In the genomic region with DNA sequence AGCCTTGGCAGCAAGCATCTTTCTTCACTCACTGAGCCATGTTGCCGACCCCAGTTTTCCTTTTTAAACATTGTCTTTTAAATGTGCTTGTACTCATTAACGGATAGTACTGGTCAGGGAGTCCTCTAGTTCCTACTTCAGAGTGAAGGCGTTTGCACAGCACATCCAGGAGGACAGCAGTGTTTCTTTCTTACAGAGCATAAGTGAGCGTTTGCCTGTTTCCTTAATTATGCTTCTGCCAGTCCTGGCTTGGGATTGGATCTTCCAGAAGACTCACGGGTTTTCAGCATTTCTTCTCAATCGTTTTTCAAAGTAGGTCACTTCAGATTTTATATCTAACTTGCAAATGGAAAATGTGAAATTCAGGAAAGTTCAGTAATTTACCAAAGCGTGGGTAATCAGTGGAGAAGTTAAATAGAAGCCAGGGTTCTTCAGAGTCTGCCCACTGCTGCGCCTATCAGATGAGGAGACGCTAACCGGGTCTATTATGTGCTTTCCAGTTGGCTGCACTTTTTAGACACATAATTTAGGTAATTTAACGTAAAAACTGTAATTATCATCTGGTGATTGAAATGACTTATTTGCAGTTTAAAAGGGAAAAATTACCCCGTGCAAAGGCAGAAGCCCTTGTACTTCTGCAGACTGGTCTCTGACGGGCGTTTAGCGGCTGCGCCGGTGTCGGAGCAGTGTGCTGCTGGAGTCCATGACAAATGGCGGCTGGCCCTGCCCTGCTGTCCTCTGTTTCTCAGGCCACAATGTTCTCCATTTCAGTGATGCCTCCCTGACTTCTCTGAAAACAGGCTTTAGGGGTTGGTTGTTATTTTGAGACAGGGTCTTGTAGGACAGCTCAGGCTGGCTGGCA, we compare ENCODE assay signal across 22 mouse cellular contexts. TPM values are rescaled to one million over a fixed set of nuclear protein-coding genes. Genes with fewer than 3 reads are reported as not detected.
DNase-seq lines count a peak whose midpoint lies in the region; ATAC-seq and TF ChIP-seq lines count a peak whose summit lies in the region.
"Had no signal": no experiment of that assay in that cellular context is flagged by ENCODE, and none has a peak within 500 bp of the region (broad histone marks: within the 10 kb centered on the region; RNA-seq: fewer than 3 reads in every experiment).

No protein-coding gene starts in this region.

- no peaks in the 10 kb centered on the region for H3K9me3 ChIP-seq in forebrain, embryonic 12.5 days
- H3K9me3 ChIP-seq: embryonic facial prominence, embryonic 13.5 days; hindbrain, embryonic 13.5 days; limb, embryonic 12.5 days; liver, embryonic 15.5 days; megakaryocyte, embryonic 14.5 days had no signal

- ATAC-seq in forebrain, embryonic 12.5 days (ENCODE audit: low FRiP score) = peak; percentile 83
- ATAC-seq: inflammation-experienced regulatory T-cells, adult 6 months had no signal

- no peaks in the 10 kb centered on the region for H3K27me3 ChIP-seq in kidney, adult 2 months (replicated peaks; ENCODE audit: control insufficient read depth, insufficient read depth, low read length)
- no peaks in the 10 kb centered on the region for H3K27me3 ChIP-seq in forebrain, embryonic 12.5 days
- H3K27me3 ChIP-seq: embryonic facial prominence, embryonic 13.5 days; hindbrain, embryonic 13.5 days; limb, embryonic 12.5 days; liver, embryonic 15.5 days; megakaryocyte, embryonic 14.5 days had no signal

- DNase-seq in kidney, adult 2 months = peak; percentile 78
- DNase-seq in kidney, postnatal 4 days = no peak
- peak; percentile 20 for DNase-seq in brain, embryonic 18.5 days (ENCODE audit: low read depth, low spot score)
- peak; percentile 23 to 54 for DNase-seq in kidney, postnatal 25 days
- DNase-seq in thymus, postnatal 25 days = no peak
- DNase-seq in adrenal gland, postnatal 36 days = no peak
- no peak for DNase-seq in layer of hippocampus, adult 2 months (ENCODE audit: low spot score in 2 of 2)
- DNase-seq: cerebellum, adult 9-11 months; heart, postnatal 10 days; lung, postnatal 10 days; midbrain, embryonic 14.5 days; right cerebral cortex, postnatal 14 days; thymus, adult 18-20 months had no signal

- H3K4me2 ChIP-seq in forebrain, embryonic 12.5 days = no peak overlapping the region
- H3K4me2 ChIP-seq: embryonic facial prominence, embryonic 13.5 days; heart, embryonic 11.5 days; hindbrain, embryonic 13.5 days; limb, embryonic 12.5 days; liver, embryonic 15.5 days had no signal

- 0 out of 2 replicates have a peak, but pooled peaks cover 5% of the 10 kb centered on the region for H3K36me3 ChIP-seq in kidney, adult 2 months (ENCODE audit: control insufficient read depth, insufficient read depth, low read length)
- peaks cover 78% of the 10 kb centered on the region for H3K36me3 ChIP-seq in forebrain, embryonic 12.5 days (replicated peaks)

- TF ChIP-seq CTCF in kidney, adult 2 months (conservative IDR thresholded peaks at IDR 0.05; ENCODE audit: insufficient read depth, insufficient read length, low read depth, low read length) = no peak
- TF ChIP-seq CTCF in layer of hippocampus, adult 2 months (conservative IDR thresholded peaks at IDR 0.05) = no peak

- peaks cover 5% of the 10 kb centered on the region; the same call in 1 of the 2 replicates for H3K4me1 ChIP-seq in kidney, adult 2 months (ENCODE audit: control insufficient read depth, insufficient read depth, low read length)
- H3K4me1 ChIP-seq in forebrain, embryonic 12.5 days = no peaks in the 10 kb centered on the region
- H3K4me1 ChIP-seq: hindbrain, embryonic 13.5 days; limb, embryonic 12.5 days; liver, embryonic 15.5 days; megakaryocyte, embryonic 14.5 days had no signal

- peak overlapping the region; percentile 19; the same call in 1 of the 2 replicates for H3K27ac ChIP-seq in kidney, adult 2 months (ENCODE audit: insufficient read depth, low read depth, low read length)
- H3K27ac ChIP-seq in forebrain, embryonic 12.5 days = peak overlapping the region; percentile 36; the same call in 1 of the 2 replicates
- no peak overlapping the region for H3K27ac ChIP-seq in layer of hippocampus, adult 2 months
- H3K27ac ChIP-seq: embryonic facial prominence, embryonic 13.5 days; hindbrain, embryonic 13.5 days; limb, embryonic 12.5 days; liver, embryonic 15.5 days had no signal

- no peak overlapping the region for H3K9ac ChIP-seq in forebrain, embryonic 12.5 days
- H3K9ac ChIP-seq: embryonic facial prominence, embryonic 13.5 days; hindbrain, embryonic 13.5 days; limb, embryonic 12.5 days; liver, embryonic 15.5 days had no signal

- no peak for TF ChIP-seq POLR2A in kidney, adult 2 months (IDR thresholded peaks at IDR 0.05; ENCODE audit: low read depth, low read length)

- WGBS in kidney, adult 2 months = 54% methylated on average over 19 of the region's 19 CpGs
- 77% methylated on average over 19 of the region's 19 CpGs for WGBS in forebrain, embryonic 12.5 days

- no peak overlapping the region for H3K4me3 ChIP-seq in kidney, adult 2 months (ENCODE audit: insufficient read depth, low read depth, low read length)
- H3K4me3 ChIP-seq in forebrain, embryonic 12.5 days (replicated peaks) = no peak overlapping the region
- no peak overlapping the region for H3K4me3 ChIP-seq in layer of hippocampus, adult 2 months
- H3K4me3 ChIP-seq: embryonic facial prominence, embryonic 13.5 days; hindbrain, embryonic 13.5 days; limb, embryonic 12.5 days; liver, embryonic 15.5 days; megakaryocyte, embryonic 14.5 days; myocyte had no signal

RNA-seq across cellular contexts. Expression of gene Mrps35, which starts 11.5 kb away (rescaled TPM):
- 16.9 and 33.1 TPM in 2 replicates for polyA plus RNA-seq in kidney, adult 2 months (2012; rRNA removed)
- polyA plus RNA-seq in forebrain, embryonic 12.5 days (2016; fragmentation: Nextera tagmentation; extraction: Ambion mirVana) = 89.5 and 94.3 TPM in 2 replicates
- total RNA-seq in adrenal gland, postnatal 36 days (2021) = 100 to 1,000 TPM in 1 of 2 experiments, 10 to 100 TPM in 1; 84.7 to 108 TPM
- total RNA-seq in layer of hippocampus, adult 2 months (2021) = 10 to 100 TPM; 41.7 to 54.8 TPM

RNA-seq across cellular contexts. Expression of gene Rep15, which starts 21.6 kb away (rescaled TPM):
- 0.35 and 0.42 TPM in 2 replicates for polyA plus RNA-seq in kidney, adult 2 months (2012; rRNA removed)
- polyA plus RNA-seq in forebrain, embryonic 12.5 days (2016; fragmentation: Nextera tagmentation; extraction: Ambion mirVana) = 0.62 and 1.1 TPM in 2 replicates
- total RNA-seq in adrenal gland, postnatal 36 days (2021) = 1 to 10 TPM; 1.2 to 1.4 TPM
- 1 to 10 TPM; 1.1 to 2.1 TPM for total RNA-seq in layer of hippocampus, adult 2 months (2021)

RNA-seq across cellular contexts. Expression of gene Mansc4, which starts 32.8 kb away (rescaled TPM):
- 15.6 and 17.2 TPM in 2 replicates for polyA plus RNA-seq in kidney, adult 2 months (2012; rRNA removed)
- 0.41 and 0.68 TPM in 2 replicates for polyA plus RNA-seq in forebrain, embryonic 12.5 days (2016; fragmentation: Nextera tagmentation; extraction: Ambion mirVana)
- under 1 TPM in 1 of 2 experiments, not detected in 1; 0.33 TPM for total RNA-seq in adrenal gland, postnatal 36 days (2021)
- under 1 TPM in 1 of 2 experiments, not detected in 1; 0.77 TPM for total RNA-seq in layer of hippocampus, adult 2 months (2021)
- total RNA-seq: heart, postnatal 10 days had no signal

RNA-seq across cellular contexts. Expression of gene Klhl42, which starts 37.2 kb away (rescaled TPM):
- 13.3 and 15.3 TPM in 2 replicates for polyA plus RNA-seq in kidney, adult 2 months (2012; rRNA removed)
- polyA plus RNA-seq in forebrain, embryonic 12.5 days (2016; fragmentation: Nextera tagmentation; extraction: Ambion mirVana) = 6.7 and 7.3 TPM in 2 replicates
- 10 to 100 TPM; 23.1 to 30.4 TPM for total RNA-seq in adrenal gland, postnatal 36 days (2021)
- 10 to 100 TPM; 17.3 to 19.8 TPM for total RNA-seq in layer of hippocampus, adult 2 months (2021)

Comparison
In these comparisons a context has a peak if more than half of its experiments do, and no peak if none do; other contexts are left out.
1. DNase-seq: peak in kidney, adult 2 months (single experiment), brain, embryonic 18.5 days (single experiment) and kidney, postnatal 25 days (2 of 2); none in kidney, postnatal 4 days (0 of 2), thymus, postnatal 25 days (single experiment), adrenal gland, postnatal 36 days (0 of 2) and layer of hippocampus, adult 2 months (0 of 2).